Mouse (Mus musculus) gastrocnemius, postnatal 36 days (tissue): Measurements from ENCODE around the gene Ppp4r3b. TPM values are rescaled to one million over a fixed set of nuclear protein-coding genes. Genes with fewer than 3 reads are reported as not detected.

Experiments used
- DNase-seq, 2 experiments: peaks; one replicate each; pipeline ENCODE4 v3.0.0; 2022
- intact Hi-C: fragments of 180-260 bp; cut with DNase I; formaldehyde crosslinking; loops from one replicate; pipeline ENCODE4 v1.15.1; 2025
- total RNA-seq, 2 experiments: library from RNA; stranded (reverse); gene quantifications; 2 replicates each; pipeline ENCODE4 v1.2.3; 2021

Ppp4r3b gene
- total RNA-seq, 2 experiments from 2014 or later, result 22.1 to 26.9 TPM

GRCm38 (mm10) chr11:29233569-29233968, 60.9 kb downstream of the Ppp4r3b start:
- intact Hi-C loops, result no loop called here
- no peak for DNase-seq

- DNase-seq, result no peak
- intact Hi-C loops, result no loop called here
These were observed 64.7 kb downstream of the Ppp4r3b start for GRCm38 (mm10) chr11:29237364-29237763.

GRCm38 (mm10) chr11:29238047-29238446, 65.4 kb downstream of the Ppp4r3b start:
- intact Hi-C loops, result no loop called here
- DNase-seq, result no peak

- intact Hi-C loops, result no loop called here
- DNase-seq, result no peak
These were observed 65.9 kb downstream of the Ppp4r3b start for GRCm38 (mm10) chr11:29238551-29238950.

GRCm38 (mm10) chr11:29239353-29239752, 66.7 kb downstream of the Ppp4r3b start:
- intact Hi-C loops, result no loop called here

GRCm38 (mm10) chr11:29241961-29242360, 69.3 kb downstream of the Ppp4r3b start:
- intact Hi-C loops, result loop anchor here (10.0 kb wide), 1 partner anchor 273 kb away; the partner anchor contains the start of gene Prorsd1
- no peak for DNase-seq

More at GRCm38 (mm10) chr11:29239353-29239752, 66.7 kb downstream of the Ppp4r3b start:
- no peak for DNase-seq

- DNase-seq, result no peak
- intact Hi-C loops, result loop anchor here (5.0 to 10.0 kb wide), 2 partner anchors 126 to 269 kb away; partner anchors contain the start of genes Ccdc88a and Prorsd1
These were observed 73.3 kb downstream of the Ppp4r3b start for GRCm38 (mm10) chr11:29245988-29246387.

GRCm38 (mm10) chr11:29246883-29247650, 74.4 kb downstream of the Ppp4r3b start, which contains the start of gene Cfap36:
Gene Cfap36, minus strand, starts transcription at chr11:29247409.
- peak; percentile 76 to 87 for DNase-seq
- intact Hi-C loops, result loop anchor here (5.0 to 10.0 kb wide), 2 partner anchors 125 to 268 kb away; partner anchors contain the start of genes Ccdc88a and Prorsd1

- intact Hi-C loops, result loop anchor here (5.0 to 10.0 kb wide), 2 partner anchors 125 to 267 kb away; partner anchors contain the start of genes Ccdc88a and Prorsd1
- DNase-seq, result no peak
These were observed 75.0 kb downstream of the Ppp4r3b start for GRCm38 (mm10) chr11:29247725-29248124.

GRCm38 (mm10) chr11:29248386-29248785, 75.7 kb downstream of the Ppp4r3b start:
- intact Hi-C loops, result loop anchor here (5.0 to 10.0 kb wide), 2 partner anchors 124 to 266 kb away; partner anchors contain the start of genes Ccdc88a and Prorsd1
- no peak for DNase-seq

GRCm38 (mm10) chr11:29254643-29255042, 82.0 kb downstream of the Ppp4r3b start:
- intact Hi-C loops, result loop anchor here (10.0 kb wide), 1 partner anchor 630 kb away; no protein-coding TSS in a partner anchor
- no peak for DNase-seq

- no peak for DNase-seq
- intact Hi-C loops, result no loop called here
These were observed 95.1 kb downstream of the Ppp4r3b start for GRCm38 (mm10) chr11:29267824-29268223.

Other genes starting within 250 kb of the Ppp4r3b start
- 10 to 100 TPM; 14.3 to 15.8 TPM for gene Pnpt1, start 42.1 kb upstream of the Ppp4r3b start, total RNA-seq
- gene Cfap36, start 74.5 kb downstream of the Ppp4r3b start, total RNA-seq, result 1 to 10 TPM; 8.0 to 8.8 TPM
- gene Ccdc88a, start 200.8 kb downstream of the Ppp4r3b start, total RNA-seq, result 1 to 10 TPM; 3.0 to 3.4 TPM